Mouse (Mus musculus): Measurements from ENCODE around the gene Rassf10.

Gene Rassf10

DNA sequence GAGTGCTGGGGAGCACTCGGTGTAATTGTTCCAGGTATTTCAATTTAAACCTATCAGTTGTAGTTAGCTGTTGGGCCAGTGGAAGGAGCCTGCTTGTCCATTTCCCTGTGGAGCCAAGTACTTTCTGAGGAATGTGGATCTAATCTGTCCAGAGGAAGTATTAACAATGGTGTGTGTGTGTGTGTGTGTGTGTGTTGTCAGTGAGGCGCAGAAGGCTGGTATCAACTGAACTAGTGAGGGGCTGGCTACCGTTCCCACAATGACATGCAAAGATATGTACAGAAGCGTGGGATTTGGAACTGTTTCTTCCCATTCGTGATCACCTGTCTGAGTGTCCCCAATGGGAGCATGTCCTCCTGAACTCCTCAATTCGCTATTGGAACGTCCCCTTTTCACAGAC is 3.2 kb downstream of the Rassf10 start:
- no peak for DNase-seq (ENCODE audit: extremely low spot score, low read depth, low spot score)

DNA sequence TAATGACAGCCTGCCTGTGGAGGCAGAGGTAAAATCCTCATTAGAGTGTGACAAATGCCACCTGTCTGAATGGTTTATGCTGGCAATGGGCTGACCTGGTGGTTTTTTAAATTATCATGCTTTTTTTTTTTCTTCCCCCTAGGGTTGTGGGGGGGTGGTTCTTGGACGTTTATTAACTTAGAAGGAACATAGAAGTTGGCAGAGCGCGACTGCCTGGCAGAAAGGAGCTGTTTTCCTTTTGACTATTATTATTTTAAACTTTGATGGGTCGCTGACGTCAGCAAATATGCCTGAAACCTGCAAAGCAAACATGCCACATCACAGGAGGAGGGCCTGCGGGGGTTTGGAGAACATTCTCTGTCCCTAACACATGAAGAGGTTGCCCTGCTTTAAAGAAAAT is 3.9 kb downstream of the Rassf10 start:
- no peak for DNase-seq (ENCODE audit: extremely low spot score, low read depth, low spot score)

DNA sequence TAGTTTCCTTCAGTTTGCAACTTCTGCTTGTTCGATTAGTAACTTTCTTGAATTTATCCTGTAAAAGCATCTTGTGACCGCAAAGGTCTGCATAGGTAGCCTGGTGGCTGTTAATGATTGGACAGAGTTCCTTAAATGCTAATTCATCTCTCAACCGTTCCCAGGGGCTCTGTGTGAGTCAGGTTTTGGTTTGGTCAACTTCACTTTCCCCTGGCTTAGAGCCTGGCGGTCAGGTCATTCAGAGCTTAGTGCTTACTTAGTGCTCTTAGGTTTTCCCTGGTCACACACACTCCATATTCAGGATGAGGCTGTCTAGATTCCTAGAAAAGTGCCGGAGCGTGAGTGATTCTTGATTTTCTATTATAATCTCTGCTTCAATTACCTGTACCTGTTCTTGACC is 12.6 kb downstream of the Rassf10 start:
- DNase-seq (ENCODE audit: extremely low spot score, low read depth, low spot score) = no peak

DNA sequence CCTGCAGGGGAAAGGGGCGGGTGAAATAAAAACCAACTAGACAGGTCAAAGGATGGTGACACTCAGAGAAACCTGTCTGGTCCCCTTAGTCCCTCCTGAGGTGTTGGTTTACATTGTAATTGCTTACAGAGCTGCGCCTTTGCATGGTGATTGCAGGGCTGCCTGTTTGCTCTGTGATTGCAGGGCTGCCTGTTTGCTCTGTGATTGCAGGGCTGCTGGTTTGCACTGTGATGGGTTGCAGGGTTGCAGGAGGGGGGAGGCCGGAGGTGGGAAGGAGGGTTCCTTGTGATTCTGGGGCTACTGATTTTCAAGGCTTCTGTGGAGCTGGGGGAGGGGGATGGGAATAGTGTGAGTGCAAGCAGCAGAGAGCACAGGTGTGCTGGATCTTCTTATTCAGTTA is 13.0 kb downstream of the Rassf10 start:
- DNase-seq (ENCODE audit: extremely low spot score, low read depth, low spot score) = no peak

DNA sequence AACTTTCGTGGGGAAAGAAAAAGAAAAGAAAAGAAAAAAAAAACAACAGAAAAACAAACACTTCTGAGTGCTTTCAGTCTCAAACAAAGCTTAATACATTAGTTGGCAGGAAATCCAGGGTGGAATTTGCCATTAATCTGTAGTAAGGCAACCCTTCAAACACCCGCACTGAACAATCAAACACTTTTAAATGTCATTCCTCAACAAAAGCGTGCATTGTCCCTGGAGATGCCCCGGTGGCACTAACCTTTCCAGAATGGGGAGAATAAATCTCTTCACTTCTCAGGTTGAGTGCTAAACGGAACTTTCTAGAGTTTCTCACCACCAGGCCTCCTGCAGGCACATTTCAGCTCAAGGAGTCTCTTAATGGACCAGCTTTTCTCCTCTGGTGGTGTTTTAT is 29.6 kb downstream of the Rassf10 start:
- DNase-seq (ENCODE audit: extremely low spot score, low read depth, low spot score) = no peak

DNA sequence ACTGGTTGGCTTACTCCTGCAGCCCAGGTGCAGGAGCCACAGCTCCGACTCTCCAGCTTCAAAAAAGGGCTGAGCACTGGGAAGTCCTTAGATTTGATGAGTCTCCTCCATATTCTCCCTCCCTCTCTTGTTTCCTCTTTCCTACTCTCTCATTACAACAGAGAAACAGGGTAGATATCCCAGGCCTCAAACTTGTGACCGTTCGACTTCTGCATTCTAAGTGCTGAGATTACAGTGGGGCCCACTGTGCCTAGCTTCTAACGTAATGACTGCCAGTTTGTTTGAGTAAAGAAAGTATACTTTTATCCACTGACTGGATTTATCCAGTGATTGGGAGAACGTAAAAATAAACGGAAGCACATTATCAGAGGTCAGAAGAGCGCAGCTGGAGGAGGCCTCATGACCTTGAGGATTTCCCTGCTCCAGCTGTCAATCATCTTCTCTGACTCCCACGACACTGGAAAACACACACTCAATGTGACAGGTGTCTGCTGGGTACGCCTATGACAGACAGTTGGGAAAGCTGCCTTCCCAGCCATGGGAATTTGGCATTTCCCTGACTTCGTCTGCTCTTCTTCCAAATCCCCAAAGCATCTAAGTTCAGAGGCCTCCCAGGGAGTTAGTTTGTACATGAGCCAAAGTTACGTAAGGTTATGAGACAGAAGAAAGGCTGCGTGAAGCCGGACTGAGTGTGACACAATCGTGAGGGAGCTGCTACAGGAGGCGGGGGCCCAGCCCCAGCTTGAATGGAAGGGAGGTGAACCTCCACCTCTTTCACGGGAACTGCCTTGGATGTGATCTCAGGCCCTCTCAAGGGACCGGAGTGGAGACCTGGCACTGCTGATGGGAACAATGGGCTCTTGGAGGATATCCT is 31.2 kb downstream of the Rassf10 start:
- no peak for DNase-seq (ENCODE audit: extremely low spot score, low read depth, low spot score)

DNA sequence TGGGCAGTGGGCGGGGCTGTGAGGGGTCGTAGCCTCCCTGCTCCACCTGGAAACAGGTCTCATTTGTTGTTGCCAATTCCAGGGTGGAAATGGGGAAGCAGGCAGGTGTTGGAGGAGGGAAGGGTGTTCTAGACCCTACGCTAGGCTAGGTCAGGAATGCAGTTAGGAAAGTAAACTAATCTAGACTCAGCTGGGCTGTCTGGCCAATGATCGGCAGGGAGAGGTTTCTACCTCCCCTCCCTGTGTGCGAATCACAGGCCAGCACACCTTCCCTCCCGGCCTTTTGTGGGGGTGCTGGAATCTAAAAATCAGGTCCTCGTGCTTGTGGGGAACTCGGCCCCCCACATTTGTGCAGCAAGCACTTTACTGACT is 31.8 kb downstream of the Rassf10 start:
- DNase-seq (ENCODE audit: extremely low spot score, low read depth, low spot score) = no peak

DNA sequence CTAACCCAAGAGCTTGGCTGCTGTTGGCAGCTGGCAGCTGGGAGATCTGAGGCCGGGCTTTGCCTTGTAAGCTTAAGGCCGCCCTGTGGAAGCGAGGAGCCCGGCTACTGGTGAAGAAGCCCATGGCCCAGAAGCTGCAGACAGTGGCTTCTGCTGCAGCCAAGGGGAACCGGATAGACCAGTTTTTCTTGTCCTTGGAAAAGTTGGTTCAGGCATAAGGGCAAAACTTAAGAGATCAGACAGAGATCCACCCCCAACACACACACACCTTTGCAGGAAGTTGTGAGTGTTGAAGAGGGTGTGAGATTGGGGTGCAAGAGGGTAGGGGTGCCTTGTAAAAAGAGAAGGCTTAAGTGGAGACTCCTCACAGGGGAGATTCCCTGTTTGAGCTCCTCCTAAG is 39.2 kb downstream of the Rassf10 start:
- DNase-seq (ENCODE audit: extremely low spot score, low read depth, low spot score) = no peak

DNA sequence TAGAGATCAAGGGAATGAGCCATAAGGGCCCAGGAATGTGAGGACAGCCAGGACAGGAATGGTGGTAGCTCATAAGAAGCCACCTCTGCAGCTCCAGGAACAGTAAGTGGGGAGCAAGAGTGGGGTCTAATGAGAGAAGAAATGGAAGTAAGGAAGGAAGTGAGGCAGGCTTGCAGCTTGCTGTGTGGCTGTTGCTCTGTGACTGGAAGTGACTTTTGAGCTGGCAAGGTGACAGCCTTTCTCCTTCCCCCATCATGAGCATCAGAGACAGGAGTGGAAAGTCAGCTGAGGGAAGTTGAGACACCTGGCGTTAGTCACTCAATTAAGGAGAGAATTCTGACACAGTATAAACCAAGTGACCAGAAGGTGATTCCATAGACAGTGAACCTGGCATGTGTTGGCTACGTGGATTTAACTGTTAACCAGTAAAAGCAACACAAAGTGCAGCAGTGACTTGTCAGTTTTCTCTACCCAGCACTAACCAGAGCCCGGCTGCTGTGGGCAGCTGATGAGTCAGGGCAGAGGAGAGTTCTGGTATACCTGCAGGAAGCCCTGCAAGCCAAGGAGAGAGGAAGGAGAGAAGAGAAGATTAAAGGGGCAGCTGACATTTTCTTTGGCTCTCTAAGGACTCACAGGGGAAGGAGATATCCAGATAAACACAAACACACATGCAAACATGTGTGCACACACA is 49.9 kb downstream of the Rassf10 start:
- no peak for DNase-seq (ENCODE audit: extremely low spot score, low read depth, low spot score)

DNA sequence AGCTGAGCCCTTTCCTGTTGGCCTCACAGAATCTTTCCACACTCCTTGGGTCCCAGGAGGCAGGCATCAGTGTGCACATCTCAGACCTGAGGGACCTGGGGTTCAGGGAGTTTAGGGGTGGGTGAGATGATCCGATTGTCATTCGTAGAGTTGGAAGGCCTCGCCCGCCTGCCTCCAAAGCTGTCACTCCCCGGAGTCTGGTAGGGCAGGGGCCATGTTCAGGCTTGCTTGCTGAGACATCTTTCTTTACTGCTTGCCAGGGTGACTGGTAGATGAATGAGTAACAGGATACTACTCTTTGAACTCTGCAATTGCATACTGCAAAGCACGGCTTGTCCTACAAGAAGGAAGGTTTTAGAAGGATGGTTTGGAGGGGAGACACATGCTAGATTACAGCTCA is 52.0 kb downstream of the Rassf10 start:
- DNase-seq (ENCODE audit: extremely low spot score, low read depth, low spot score) = no peak

Data from hindlimb bud, embryonic 11.5 days (tissue).